Mouse (Mus musculus): ENCODE data around the gene Cbx6. TPM values are rescaled to one million over a fixed set of nuclear protein-coding genes. Genes with fewer than 3 reads are reported as not detected.
"Not testable (repeated sequence)": the region's sequence is repeated elsewhere in the genome, so short reads cannot be mapped to it uniquely, and the experiment has no call there.

The Cbx6 gene
- total RNA-seq, 2 experiments from 2014 or later = 105 TPM

GRCm38 (mm10) chr15:79832064-79832900, 2.2 kb downstream of the Cbx6 start:
- peak; percentile 46 to 62 for DNase-seq (ENCODE audit: low spot score in 2 of 2)

- peak in 1 of 2 experiments; percentile 56 for DNase-seq (ENCODE audit: low spot score in 2 of 2)
Measured at GRCm38 (mm10) chr15:79830388-79830787, 4.1 kb downstream of the Cbx6 start.

GRCm38 (mm10) chr15:79829431-79829830, 5.1 kb downstream of the Cbx6 start:
- no peak for DNase-seq (ENCODE audit: low spot score in 2 of 2)

GRCm38 (mm10) chr15:79828366-79829035, 6.0 kb downstream of the Cbx6 start:
- no peak for DNase-seq (ENCODE audit: low spot score in 2 of 2)

- DNase-seq (ENCODE audit: low spot score in 2 of 2) = no peak
Measured at GRCm38 (mm10) chr15:79827778-79828210, 6.7 kb downstream of the Cbx6 start.

- DNase-seq (ENCODE audit: low spot score in 2 of 2) = no peak
Measured at GRCm38 (mm10) chr15:79827061-79827777, 7.3 kb downstream of the Cbx6 start.

- no peak for DNase-seq (ENCODE audit: low spot score in 2 of 2)
Measured at GRCm38 (mm10) chr15:79826221-79826935, 8.1 kb downstream of the Cbx6 start.

- no peak for DNase-seq (ENCODE audit: low spot score in 2 of 2)
Measured at GRCm38 (mm10) chr15:79825146-79825825, 9.2 kb downstream of the Cbx6 start.

- DNase-seq (ENCODE audit: low spot score in 2 of 2) = no peak
Measured at GRCm38 (mm10) chr15:79823588-79824280, 10.8 kb downstream of the Cbx6 start.

GRCm38 (mm10) chr15:79822265-79823199, 12.0 kb downstream of the Cbx6 start:
- DNase-seq (ENCODE audit: low spot score in 2 of 2) = no peak

GRCm38 (mm10) chr15:79818325-79818724, 16.2 kb downstream of the Cbx6 start:
- DNase-seq (ENCODE audit: low spot score in 2 of 2) = no peak

- DNase-seq (ENCODE audit: low spot score in 2 of 2) = no peak
Measured at GRCm38 (mm10) chr15:79813666-79814258, 20.7 kb downstream of the Cbx6 start.

GRCm38 (mm10) chr15:79812840-79813239, 21.6 kb downstream of the Cbx6 start:
- not testable (repeated sequence) for DNase-seq (ENCODE audit: low spot score in 2 of 2)

GRCm38 (mm10) chr15:79810997-79811396, 23.5 kb downstream of the Cbx6 start:
- no peak for DNase-seq (ENCODE audit: low spot score in 2 of 2)

GRCm38 (mm10) chr15:79810061-79810460, 24.4 kb downstream of the Cbx6 start:
- no peak for DNase-seq (ENCODE audit: low spot score in 2 of 2)

- DNase-seq (ENCODE audit: low spot score in 2 of 2) = no peak
Measured at GRCm38 (mm10) chr15:79808658-79809057, 25.8 kb downstream of the Cbx6 start.

- no peak for DNase-seq (ENCODE audit: low spot score in 2 of 2)
Measured at GRCm38 (mm10) chr15:79808114-79808513, 26.4 kb downstream of the Cbx6 start.

GRCm38 (mm10) chr15:79807050-79807449, 27.4 kb downstream of the Cbx6 start:
- DNase-seq (ENCODE audit: low spot score in 2 of 2) = no peak

Measured in adrenal gland, postnatal 4 days (tissue).